Mouse (Mus musculus) CH12.LX (cell line): ENCODE data around the gene Dpp4. TPM values are rescaled to one million over a fixed set of nuclear protein-coding genes. Genes with fewer than 3 reads are reported as not detected.

ENCODE experiments used
- DNase-seq: peaks from one replicate; pipeline ENCODE4 v3.0.0-alpha.2; 2013; ENCODE audit errors: extremely low read depth
- H3K27ac ChIP-seq: 2 replicates; pipeline ENCODE4 v1.5.1; 2012; ENCODE audit warnings: low read depth, mild to moderate bottlenecking, control low read depth, moderate library complexity; ENCODE audit not compliant: insufficient read depth
- H3K27me3 ChIP-seq: replicated peaks from 2 replicates; pipeline ENCODE3; 2012; ENCODE audit warnings: inconsistent platforms
- H3K36me3 ChIP-seq, 2 experiments: replicated peaks in 1 of 2; 2 replicates each; pipeline versions ENCODE3 to v1.6.1; 2012; ENCODE audit warnings: inconsistent platforms in 1 of 2, low read length in 1 of 2, mild to moderate bottlenecking in 1 of 2, mixed read lengths in 1 of 2, moderate library complexity in 1 of 2; ENCODE audit not compliant: control insufficient read depth in 1 of 2, insufficient read depth in 1 of 2
- H3K4me1 ChIP-seq, 2 experiments: 2 replicates each; pipeline ENCODE4 v1.6.1; 2012; ENCODE audit warnings: inconsistent platforms in 1 of 2, moderate library complexity in 1 of 2; ENCODE audit not compliant: insufficient read depth in 2 of 2, control insufficient read depth in 1 of 2
- H3K4me2 ChIP-seq: 2 replicates; pipeline ENCODE4 v1.6.1; 2012; ENCODE audit warnings: low read depth, mild to moderate bottlenecking, control low read depth; ENCODE audit not compliant: poor library complexity, insufficient read depth, severe bottlenecking
- H3K4me3 ChIP-seq, 3 experiments: fragments of 150-350 bp in 1 of 3; sonication (generic) in 1 of 3; replicated peaks in 1 of 3; 2 replicates each; pipeline versions ENCODE3 to v1.5.1; 2011 to 2012; ENCODE audit warnings: low read depth in 2 of 3, low read length in 2 of 3, mild to moderate bottlenecking in 2 of 3, moderate library complexity in 2 of 3, control low read depth in 1 of 3, improper control_type of control experiment in 1 of 3, inconsistent platforms in 1 of 3, mixed read lengths in 1 of 3; ENCODE audit not compliant: poor library complexity in 1 of 3
- H3K79me2 ChIP-seq: replicated peaks from 2 replicates; pipeline ENCODE4 v1.6.1; 2012; ENCODE audit warnings: mild to moderate bottlenecking, moderate library complexity; ENCODE audit not compliant: control insufficient read depth, poor library complexity, insufficient read depth, severe bottlenecking; ENCODE audit errors: extremely low read depth
- H3K9ac ChIP-seq: 2 replicates; pipeline ENCODE4 v1.6.1; 2012; ENCODE audit warnings: low read depth, mild to moderate bottlenecking, control low read depth, moderate library complexity; ENCODE audit not compliant: insufficient read depth
- H3K9me3 ChIP-seq: replicated peaks from 2 replicates; pipeline ENCODE3; 2012; ENCODE audit warnings: low read length, inconsistent platforms, mixed read lengths
- CHD2 ChIP-seq: IDR thresholded peaks from 2 replicates; pipeline ENCODE4 v1.6.1; 2011; ENCODE audit warnings: low read length, improper control_type of control experiment
- CTCF ChIP-seq, 2 experiments: IDR thresholded peaks in 1 of 2; conservative IDR thresholded peaks in 1 of 2; 2 replicates each; pipeline ENCODE4 v1.5.1; 2011 to 2012; ENCODE audit warnings: low read depth in 2 of 2, low read length in 2 of 2, improper control_type of control experiment in 1 of 2, inconsistent platforms in 1 of 2, mild to moderate bottlenecking in 1 of 2, moderate library complexity in 1 of 2
- EP300 ChIP-seq: IDR thresholded peaks from 2 replicates; pipeline ENCODE4 v1.6.1; 2011; ENCODE audit warnings: low read length, improper control_type of control experiment
- HCFC1 ChIP-seq: IDR thresholded peaks from 2 replicates; pipeline ENCODE4 v1.6.1; 2012; ENCODE audit warnings: low read depth, mild to moderate bottlenecking, inconsistent platforms, low read length, improper control_type of control experiment
- IRF4 ChIP-seq: IDR thresholded peaks from 2 replicates; pipeline ENCODE4 v1.6.1; 2014; ENCODE audit warnings: low read depth, mild to moderate bottlenecking, inconsistent platforms, low read length, improper control_type of control experiment
- JUN ChIP-seq: IDR thresholded peaks from 2 replicates; pipeline ENCODE4 v1.6.1; 2011; ENCODE audit warnings: low read depth, mild to moderate bottlenecking, low read length, improper control_type of control experiment, moderate library complexity; ENCODE audit not compliant: insufficient read depth
- JUND ChIP-seq: conservative IDR thresholded peaks from 2 replicates; pipeline ENCODE4 v1.6.1; 2011; ENCODE audit warnings: low read depth, low read length, improper control_type of control experiment
- KAT2A ChIP-seq: IDR thresholded peaks from 2 replicates; pipeline ENCODE4 v1.6.1; 2012; ENCODE audit warnings: low read length, improper control_type of control experiment, inconsistent platforms; ENCODE audit not compliant: insufficient replicate concordance
- MAZ ChIP-seq: IDR thresholded peaks from 2 replicates; pipeline ENCODE4 v1.6.1; 2012; ENCODE audit warnings: low read depth, mild to moderate bottlenecking, inconsistent platforms, low read length, improper control_type of control experiment, moderate library complexity
- MEF2A ChIP-seq: IDR thresholded peaks from 2 replicates; pipeline ENCODE4 v1.6.1; 2014; ENCODE audit warnings: low read depth, mild to moderate bottlenecking, inconsistent platforms, low read length, improper control_type of control experiment, borderline replicate concordance
- MXI1 ChIP-seq: IDR thresholded peaks from 2 replicates; pipeline ENCODE4 v1.6.1; 2011; ENCODE audit warnings: mild to moderate bottlenecking, low read depth, low read length, improper control_type of control experiment
- NELFE ChIP-seq: IDR thresholded peaks from 2 replicates; pipeline ENCODE4 v1.6.1; 2011; ENCODE audit warnings: low read depth, low read length, improper control_type of control experiment
- NRF1 ChIP-seq: IDR thresholded peaks from 2 replicates; pipeline ENCODE4 v1.6.1; 2014; ENCODE audit warnings: low read depth, mild to moderate bottlenecking, inconsistent platforms, low read length, improper control_type of control experiment, moderate library complexity
- POLR2AphosphoS2 ChIP-seq: IDR thresholded peaks from 2 replicates; pipeline ENCODE4 v1.6.1; 2011; ENCODE audit warnings: low read depth, low read length, improper control_type of control experiment
- SMC3 ChIP-seq: IDR thresholded peaks from 2 replicates; pipeline ENCODE4 v1.6.1; 2011; ENCODE audit warnings: low read depth, low read length, improper control_type of control experiment
- TBP ChIP-seq: conservative IDR thresholded peaks from 2 replicates; pipeline ENCODE4 v1.6.1; 2011; ENCODE audit warnings: low read depth, low read length, improper control_type of control experiment
- TCF12 ChIP-seq: IDR thresholded peaks from 2 replicates; pipeline ENCODE4 v1.6.1; 2014; ENCODE audit warnings: low read depth, mild to moderate bottlenecking, inconsistent platforms, low read length, improper control_type of control experiment
- USF1 ChIP-seq: IDR thresholded peaks from 2 replicates; pipeline ENCODE4 v1.6.1; 2014; ENCODE audit warnings: low read depth, mild to moderate bottlenecking, inconsistent platforms, low read length, improper control_type of control experiment
- USF2 ChIP-seq: conservative IDR thresholded peaks from 2 replicates; pipeline ENCODE4 v1.6.1; 2011; ENCODE audit warnings: low read depth, low read length, improper control_type of control experiment
- ZC3H11A ChIP-seq: IDR thresholded peaks from 2 replicates; pipeline ENCODE4 v1.6.1; 2012; ENCODE audit warnings: low read depth, mild to moderate bottlenecking, inconsistent platforms, low read length, improper control_type of control experiment
- dilution Hi-C: fragments of 300-500 bp; cut with MboI; formaldehyde crosslinking; loops from 2 replicates; pipeline ENCODE4 v1.14.3; 2020; ENCODE audit warnings: low sequenced_read_pairs; ENCODE audit not compliant: extremely low pct_unique_long_range_greater_than_20kb, extremely low pct_ligation_motif_present
- in situ Hi-C: fragments of 300-500 bp; cut with MboI; formaldehyde crosslinking; loops from 3 replicates; pipeline ENCODE4 v1.14.3; 2019; ENCODE audit warnings: low sequenced_read_pairs, low pct_ligation_motif_present, low pct_unique_long_range_greater_than_20kb, mixed read lengths
- polyA plus RNA-seq: library from polyadenylated mRNA; unstranded; fragments of >175 nt; gene quantifications from 2 replicates; pipeline ENCODE4 v1.2.1, GENCODE M21; 2012; ENCODE audit warnings: low read depth; ENCODE audit not compliant: insufficient read length
- total RNA-seq, 2 experiments: library from RNA; depleted of rRNA; stranded (reverse); fragments of 300-350 nt in 1 of 2; fragments of >200 nt in 1 of 2; gene quantifications; 2 replicates each; pipeline ENCODE4 v1.2.3; 2012 to 2014

Gene Dpp4
- total and polyA plus RNA-seq, 3 experiments: 0.04 to 3.6 (median 0.29) TPM

DNA sequence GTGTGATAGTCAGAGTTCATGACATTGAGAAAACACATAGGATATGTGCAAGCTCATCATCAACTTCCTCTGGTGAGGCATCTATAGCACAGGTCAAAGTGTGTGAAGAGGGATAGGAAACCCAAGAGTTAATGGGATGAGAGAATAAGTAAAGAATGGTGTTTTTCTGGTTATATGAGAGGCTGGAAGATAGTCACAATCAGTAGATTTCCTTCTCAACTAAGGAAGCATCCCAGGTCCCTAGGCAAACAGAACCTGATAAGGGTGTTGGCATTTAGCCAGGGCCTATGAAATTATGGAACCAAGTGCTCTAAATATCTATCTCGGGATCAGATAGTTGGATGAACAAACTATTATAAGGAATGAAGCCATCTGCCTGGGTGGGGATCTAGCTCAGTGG is 15.2 kb downstream of the Dpp4 start:
- H3K27me3 ChIP-seq: no peaks in the 10 kb centered on the region
- no peak overlapping the region for H3K4me2 ChIP-seq
- TF ChIP-seq JUND (no peak), MAZ (no peak), EP300 (no peak), SMC3 (no peak), NELFE (no peak), USF2 (no peak), IRF4 (no peak)
- H3K36me3 ChIP-seq: no peaks in the 10 kb centered on the region
- in situ Hi-C loops: no loop called here
- no peak overlapping the region for H3K27ac ChIP-seq
- dilution Hi-C loops: no loop called here
- H3K9ac ChIP-seq: no peak overlapping the region
- DNase-seq: no peak
- no peak overlapping the region for H3K4me3 ChIP-seq
- H3K9me3 ChIP-seq: no peaks in the 10 kb centered on the region
- no peaks in the 10 kb centered on the region for H3K79me2 ChIP-seq
- H3K4me1 ChIP-seq: peaks cover 6 to 22% of the 10 kb centered on the region in 2 experiments; a peak in 3 of 4 replicates

GRCm38 (mm10) chr2:62394800-62395199 is 17.2 kb downstream of the Dpp4 start:
- Histone ChIP-seq H3K36me3 (no peaks in the 10 kb centered on the region), H3K27ac (0 out of 2 replicates have a peak overlapping the region, but pooled peaks have one; percentile 0), H3K9ac (peak overlapping the region; percentile 22), H3K27me3 (no peaks in the 10 kb centered on the region), H3K9me3 (no peaks in the 10 kb centered on the region), H3K4me2 (peak overlapping the region; percentile 72), H3K4me3 (no peak overlapping the region), H3K79me2 (no peaks in the 10 kb centered on the region), H3K4me1 (peaks cover 9 to 31% of the 10 kb centered on the region in 2 experiments; a peak in 3 of 4 replicates)
- dilution Hi-C loops: no loop called here
- no peak for TF ChIP-seq MXI1
- TF ChIP-seq IRF4: no peak
- no peak for TF ChIP-seq USF1
- no peak for TF ChIP-seq NELFE
- no peak for TF ChIP-seq MEF2A
- TF ChIP-seq TBP: no peak
- TF ChIP-seq ZC3H11A: no peak
- no peak for TF ChIP-seq HCFC1
- TF ChIP-seq JUN: no peak
- no peak for TF ChIP-seq POLR2AphosphoS2
- no peak for TF ChIP-seq CHD2
- no peak for TF ChIP-seq TCF12
- no peak for TF ChIP-seq JUND
- no peak for TF ChIP-seq USF2
- no peak for TF ChIP-seq KAT2A
- no peak for TF ChIP-seq CTCF (conservative IDR thresholded peaks at IDR 0.05 in 1 of 2, IDR thresholded peaks at IDR 0.05 in 1 of 2; ENCODE audit: low read depth in 2 of 2, low read length in 2 of 2)
- TF ChIP-seq MAZ: no peak
- no peak for TF ChIP-seq NRF1
- in situ Hi-C loops: no loop called here
- no peak for DNase-seq
